Mouse (Mus musculus): ENCODE data around the gene Pdlim1. TPM values are rescaled to one million over a fixed set of nuclear protein-coding genes. Genes with fewer than 3 reads are reported as not detected.

Gene Pdlim1
- polyA plus RNA-seq, 1 experiment from 2014 or later: 94.6 TPM

GRCm38 (mm10) chr19:40306631-40307030 is 35.0 kb upstream of the Pdlim1 start:
- 51% methylated on average over 2 of the region's 2 CpGs for WGBS
- no peak overlapping the region for H3K27ac ChIP-seq (ENCODE audit: low read depth, low read length)
- DNase-seq (ENCODE audit: low spot score) (no peak), ATAC-seq (ENCODE audit: low FRiP score) (no peak)
- H3K27me3 ChIP-seq (ENCODE audit: control insufficient read depth, insufficient read depth, low read length): no peaks in the 10 kb centered on the region
- no peak overlapping the region for H3K9ac ChIP-seq (ENCODE audit: low read depth, low read length)
- no peaks in the 10 kb centered on the region for H3K9me3 ChIP-seq (ENCODE audit: control insufficient read depth, low read length)
- no peak overlapping the region for H3K4me3 ChIP-seq (ENCODE audit: low read depth, low read length)
- no peak overlapping the region for H3K4me2 ChIP-seq (replicated peaks; ENCODE audit: low read depth, low read length)
- H3K4me1 ChIP-seq (replicated peaks; ENCODE audit: control insufficient read depth, insufficient read depth, low read length): no peaks in the 10 kb centered on the region
- no peaks in the 10 kb centered on the region for H3K36me3 ChIP-seq (ENCODE audit: control insufficient read depth, insufficient read depth, low read length)

- Histone ChIP-seq H3K4me1 (replicated peaks; ENCODE audit: control insufficient read depth, insufficient read depth, low read length) (no peaks in the 10 kb centered on the region), H3K27me3 (ENCODE audit: control insufficient read depth, insufficient read depth, low read length) (no peaks in the 10 kb centered on the region), H3K4me2 (replicated peaks; ENCODE audit: low read depth, low read length) (no peak overlapping the region), H3K4me3 (ENCODE audit: low read depth, low read length) (no peak overlapping the region), H3K36me3 (ENCODE audit: control insufficient read depth, insufficient read depth, low read length) (no peaks in the 10 kb centered on the region), H3K27ac (ENCODE audit: low read depth, low read length) (no peak overlapping the region), H3K9me3 (ENCODE audit: control insufficient read depth, low read length) (no peaks in the 10 kb centered on the region), H3K9ac (ENCODE audit: low read depth, low read length) (no peak overlapping the region)
- ATAC-seq (ENCODE audit: low FRiP score) (no peak), DNase-seq (ENCODE audit: low spot score) (no peak)
- 77% methylated on average over 7 of the region's 7 CpGs for WGBS
These were observed 33.8 kb upstream of the Pdlim1 start for GRCm38 (mm10) chr19:40305456-40305855.

GRCm38 (mm10) chr19:40302916-40303315 is 31.3 kb upstream of the Pdlim1 start:
- Histone ChIP-seq H3K4me3 (ENCODE audit: low read depth, low read length) (no peak overlapping the region), H3K4me1 (replicated peaks; ENCODE audit: control insufficient read depth, insufficient read depth, low read length) (no peaks in the 10 kb centered on the region), H3K4me2 (replicated peaks; ENCODE audit: low read depth, low read length) (no peak overlapping the region), H3K9me3 (ENCODE audit: control insufficient read depth, low read length) (no peaks in the 10 kb centered on the region), H3K36me3 (ENCODE audit: control insufficient read depth, insufficient read depth, low read length) (no peaks in the 10 kb centered on the region), H3K27me3 (ENCODE audit: control insufficient read depth, insufficient read depth, low read length) (no peaks in the 10 kb centered on the region), H3K27ac (ENCODE audit: low read depth, low read length) (no peak overlapping the region), H3K9ac (ENCODE audit: low read depth, low read length) (no peak overlapping the region)
- DNase-seq (ENCODE audit: low spot score) (no peak), ATAC-seq (ENCODE audit: low FRiP score) (no peak)
- WGBS: 86% methylated on average over 9 of the region's 9 CpGs

GRCm38 (mm10) chr19:40302477-40302876 is 30.8 kb upstream of the Pdlim1 start:
- H3K4me1 ChIP-seq (replicated peaks; ENCODE audit: control insufficient read depth, insufficient read depth, low read length): no peaks in the 10 kb centered on the region
- no peak overlapping the region for H3K4me2 ChIP-seq (replicated peaks; ENCODE audit: low read depth, low read length)
- 90% methylated on average over 5 of the region's 5 CpGs for WGBS
- ATAC-seq (ENCODE audit: low FRiP score) (no peak), DNase-seq (ENCODE audit: low spot score) (no peak)
- no peaks in the 10 kb centered on the region for H3K27me3 ChIP-seq (ENCODE audit: control insufficient read depth, insufficient read depth, low read length)
- H3K4me3 ChIP-seq (ENCODE audit: low read depth, low read length): no peak overlapping the region
- H3K36me3 ChIP-seq (ENCODE audit: control insufficient read depth, insufficient read depth, low read length): no peaks in the 10 kb centered on the region
- no peaks in the 10 kb centered on the region for H3K9me3 ChIP-seq (ENCODE audit: control insufficient read depth, low read length)
- no peak overlapping the region for H3K27ac ChIP-seq (ENCODE audit: low read depth, low read length)
- no peak overlapping the region for H3K9ac ChIP-seq (ENCODE audit: low read depth, low read length)

- H3K9ac ChIP-seq (ENCODE audit: low read depth, low read length): no peak overlapping the region
- H3K36me3 ChIP-seq (ENCODE audit: control insufficient read depth, insufficient read depth, low read length): no peaks in the 10 kb centered on the region
- DNase-seq (ENCODE audit: low spot score): no peak
- H3K27me3 ChIP-seq (ENCODE audit: control insufficient read depth, insufficient read depth, low read length): no peaks in the 10 kb centered on the region
- H3K4me1 ChIP-seq (replicated peaks; ENCODE audit: control insufficient read depth, insufficient read depth, low read length): no peaks in the 10 kb centered on the region
- WGBS: 86% methylated on average over 12 of the region's 12 CpGs
- H3K4me3 ChIP-seq (ENCODE audit: low read depth, low read length): no peak overlapping the region
- H3K4me2 ChIP-seq (replicated peaks; ENCODE audit: low read depth, low read length): no peak overlapping the region
- ATAC-seq (ENCODE audit: low FRiP score): no peak
- H3K9me3 ChIP-seq (ENCODE audit: control insufficient read depth, low read length): no peaks in the 10 kb centered on the region
- no peak overlapping the region for H3K27ac ChIP-seq (ENCODE audit: low read depth, low read length)
These were observed 28.5 kb upstream of the Pdlim1 start for GRCm38 (mm10) chr19:40299983-40300759.

- H3K27me3 ChIP-seq (ENCODE audit: control insufficient read depth, insufficient read depth, low read length): no peaks in the 10 kb centered on the region
- WGBS: 82% methylated on average over 6 of the region's 6 CpGs
- no peak overlapping the region for H3K4me3 ChIP-seq (ENCODE audit: low read depth, low read length)
- no peak overlapping the region for H3K4me2 ChIP-seq (replicated peaks; ENCODE audit: low read depth, low read length)
- H3K9ac ChIP-seq (ENCODE audit: low read depth, low read length): no peak overlapping the region
- H3K27ac ChIP-seq (ENCODE audit: low read depth, low read length): no peak overlapping the region
- H3K36me3 ChIP-seq (ENCODE audit: control insufficient read depth, insufficient read depth, low read length): no peaks in the 10 kb centered on the region
- no peak for DNase-seq (ENCODE audit: low spot score)
- H3K4me1 ChIP-seq (replicated peaks; ENCODE audit: control insufficient read depth, insufficient read depth, low read length): no peaks in the 10 kb centered on the region
- H3K9me3 ChIP-seq (ENCODE audit: control insufficient read depth, low read length): no peaks in the 10 kb centered on the region
- no peak for ATAC-seq (ENCODE audit: low FRiP score)
These were observed 27.5 kb upstream of the Pdlim1 start for GRCm38 (mm10) chr19:40299182-40299581.

GRCm38 (mm10) chr19:40298574-40298973 is 26.9 kb upstream of the Pdlim1 start:
- no peak overlapping the region for H3K4me3 ChIP-seq (ENCODE audit: low read depth, low read length)
- H3K27me3 ChIP-seq (ENCODE audit: control insufficient read depth, insufficient read depth, low read length): no peaks in the 10 kb centered on the region
- DNase-seq (ENCODE audit: low spot score): no peak
- WGBS: 79% methylated on average over 2 of the region's 2 CpGs
- H3K27ac ChIP-seq (ENCODE audit: low read depth, low read length): no peak overlapping the region
- H3K9ac ChIP-seq (ENCODE audit: low read depth, low read length): no peak overlapping the region
- H3K4me1 ChIP-seq (replicated peaks; ENCODE audit: control insufficient read depth, insufficient read depth, low read length): no peaks in the 10 kb centered on the region
- H3K9me3 ChIP-seq (ENCODE audit: control insufficient read depth, low read length): no peaks in the 10 kb centered on the region
- ATAC-seq (ENCODE audit: low FRiP score): no peak
- H3K36me3 ChIP-seq (ENCODE audit: control insufficient read depth, insufficient read depth, low read length): no peaks in the 10 kb centered on the region
- no peak overlapping the region for H3K4me2 ChIP-seq (replicated peaks; ENCODE audit: low read depth, low read length)

- ATAC-seq (ENCODE audit: low FRiP score) (no peak), DNase-seq (ENCODE audit: low spot score) (no peak)
- Histone ChIP-seq H3K9me3 (ENCODE audit: control insufficient read depth, low read length) (no peaks in the 10 kb centered on the region), H3K9ac (ENCODE audit: low read depth, low read length) (no peak overlapping the region), H3K4me1 (replicated peaks; ENCODE audit: control insufficient read depth, insufficient read depth, low read length) (no peaks in the 10 kb centered on the region), H3K4me3 (ENCODE audit: low read depth, low read length) (no peak overlapping the region), H3K27me3 (ENCODE audit: control insufficient read depth, insufficient read depth, low read length) (no peaks in the 10 kb centered on the region), H3K36me3 (ENCODE audit: control insufficient read depth, insufficient read depth, low read length) (no peaks in the 10 kb centered on the region), H3K4me2 (replicated peaks; ENCODE audit: low read depth, low read length) (no peak overlapping the region), H3K27ac (ENCODE audit: low read depth, low read length) (no peak overlapping the region)
- 76% methylated on average over 4 of the region's 4 CpGs for WGBS
These were observed 26.1 kb upstream of the Pdlim1 start for GRCm38 (mm10) chr19:40297798-40298144.

- no peak overlapping the region for H3K4me3 ChIP-seq (ENCODE audit: low read depth, low read length)
- no peaks in the 10 kb centered on the region for H3K27me3 ChIP-seq (ENCODE audit: control insufficient read depth, insufficient read depth, low read length)
- no peaks in the 10 kb centered on the region for H3K4me1 ChIP-seq (replicated peaks; ENCODE audit: control insufficient read depth, insufficient read depth, low read length)
- H3K36me3 ChIP-seq (ENCODE audit: control insufficient read depth, insufficient read depth, low read length): no peaks in the 10 kb centered on the region
- DNase-seq (ENCODE audit: low spot score): no peak
- H3K4me2 ChIP-seq (replicated peaks; ENCODE audit: low read depth, low read length): no peak overlapping the region
- no peaks in the 10 kb centered on the region for H3K9me3 ChIP-seq (ENCODE audit: control insufficient read depth, low read length)
- ATAC-seq (ENCODE audit: low FRiP score): peak; percentile 47; the same call in 1 of the 2 replicates
- WGBS: 73% methylated on average over 7 of the region's 7 CpGs
- no peak overlapping the region for H3K9ac ChIP-seq (ENCODE audit: low read depth, low read length)
- no peak overlapping the region for H3K27ac ChIP-seq (ENCODE audit: low read depth, low read length)
These were observed 25.6 kb upstream of the Pdlim1 start for GRCm38 (mm10) chr19:40297078-40297797.
